Mouse (Mus musculus) stomach, embryonic 14.5 days (tissue): Measurements from ENCODE around the gene Tmtc4. TPM values are rescaled to one million over a fixed set of nuclear protein-coding genes. Genes with fewer than 3 reads are reported as not detected.

ENCODE experiments used
- ATAC-seq: fragments of 200-750 bp; cut with Nextera tagmentation; 2 replicates; pipeline ENCODE4 v1.8.0; 2017; ENCODE audit warnings: low read depth, moderate TSS enrichment; ENCODE audit not compliant: insufficient number of reproducible peaks, insufficient read depth, low FRiP score
- H3K27ac ChIP-seq: fragments of 300-500 bp; sonication (generic); 2 replicates; pipeline ENCODE4 v1.5.1; 2014; ENCODE audit warnings: mild to moderate bottlenecking, low read length, moderate library complexity, mixed read lengths
- H3K27me3 ChIP-seq: fragments of 300-500 bp; sonication (generic); 2 replicates; pipeline ENCODE4 v1.6.1; 2014; ENCODE audit warnings: low read length, control low read depth, mixed read lengths; ENCODE audit not compliant: control insufficient read depth, insufficient read depth
- H3K36me3 ChIP-seq: fragments of 300-500 bp; sonication (generic); 2 replicates; pipeline ENCODE4 v1.6.1; 2014; ENCODE audit warnings: mild to moderate bottlenecking, control low read depth, low read length, moderate library complexity, mixed read lengths; ENCODE audit not compliant: control insufficient read depth, insufficient read depth
- H3K4me1 ChIP-seq: fragments of 300-500 bp; sonication (generic); 2 replicates; pipeline ENCODE4 v1.6.1; 2014; ENCODE audit warnings: low read length, control low read depth, mixed read lengths; ENCODE audit not compliant: control insufficient read depth, insufficient read depth
- H3K4me2 ChIP-seq: fragments of 300-500 bp; sonication (generic); replicated peaks from 2 replicates; pipeline ENCODE4 v1.6.1; 2014; ENCODE audit warnings: low read depth, low read length, control low read depth
- H3K4me3 ChIP-seq: fragments of 300-500 bp; sonication (generic); 2 replicates; pipeline ENCODE4 v1.5.1; 2014; ENCODE audit warnings: low read depth, low read length, control low read depth
- H3K9ac ChIP-seq: fragments of 300-500 bp; sonication (generic); replicated peaks from 2 replicates; pipeline ENCODE4 v1.6.1; 2014; ENCODE audit warnings: low read depth, mild to moderate bottlenecking, control low read depth, low read length, moderate library complexity, mixed read lengths
- H3K9me3 ChIP-seq: fragments of 300-500 bp; sonication (generic); 2 replicates; pipeline ENCODE4 v1.6.1; 2016; ENCODE audit warnings: low read depth, low read length, control low read depth; ENCODE audit not compliant: control insufficient read depth
- WGBS: fragments of 180-500 bp; shearing (Covaris S2); extraction: QIAGEN DNeasy Blood & Tissue Kit; methylation state at CpG from one replicate; pipeline ENCODE4 v1.1.7; 2014; 5-methylcytosine and 5-hydroxymethylcytosine counted together
- polyA plus RNA-seq: library from polyadenylated mRNA; unstranded; fragments of >200 nt; fragmentation: Nextera tagmentation; extraction: Ambion mirVana; gene quantifications from 2 replicates; pipeline ENCODE4 v1.2.1, GENCODE M21; 2014

The Tmtc4 gene
- polyA plus RNA-seq, 1 experiment from 2014 or later, result 28.6 TPM

DNA sequence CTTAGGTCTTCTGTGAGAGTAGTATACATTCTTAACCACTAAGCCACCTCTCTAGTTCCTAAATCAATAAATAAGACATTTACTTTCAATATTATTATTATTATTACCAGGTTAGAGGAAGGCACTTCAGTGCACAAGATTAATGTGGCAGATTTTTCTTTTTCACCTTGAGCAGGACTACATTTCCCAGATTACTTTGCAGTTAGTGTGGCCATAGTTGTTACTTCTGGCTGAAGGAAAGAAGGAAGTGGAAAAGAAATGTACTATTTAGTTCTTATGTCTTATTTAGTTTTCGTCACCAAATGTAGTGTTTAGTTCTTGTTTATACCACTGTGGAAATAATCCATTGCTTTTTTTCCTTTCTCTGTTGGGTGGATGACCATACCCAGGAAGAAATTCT is 19.9 kb upstream of the Tmtc4 start:
- Histone ChIP-seq H3K27me3 (no peaks in the 10 kb centered on the region), H3K36me3 (no peaks in the 10 kb centered on the region), H3K4me1 (no peaks in the 10 kb centered on the region), H3K9me3 (no peaks in the 10 kb centered on the region), H3K4me3 (no peak overlapping the region), H3K27ac (no peak overlapping the region), H3K9ac (no peak overlapping the region), H3K4me2 (no peak overlapping the region)
- no peak for ATAC-seq
- WGBS, result 89% methylated on average over 1 of the region's 1 CpGs

GRCm38 (mm10) chr14:123001391-123001790 is 17.6 kb upstream of the Tmtc4 start:
- Histone ChIP-seq H3K9me3 (no peaks in the 10 kb centered on the region), H3K27ac (no peak overlapping the region), H3K27me3 (no peaks in the 10 kb centered on the region), H3K36me3 (no peaks in the 10 kb centered on the region), H3K4me1 (no peaks in the 10 kb centered on the region), H3K9ac (no peak overlapping the region), H3K4me3 (no peak overlapping the region), H3K4me2 (no peak overlapping the region)
- no peak for ATAC-seq
- 43% methylated on average over 3 of the region's 3 CpGs for WGBS

- no peak overlapping the region for H3K4me3 ChIP-seq
- no peak for ATAC-seq
- H3K9ac ChIP-seq, result no peak overlapping the region
- no peak overlapping the region for H3K27ac ChIP-seq
- H3K4me1 ChIP-seq, result no peaks in the 10 kb centered on the region
- H3K9me3 ChIP-seq, result no peaks in the 10 kb centered on the region
- no peaks in the 10 kb centered on the region for H3K36me3 ChIP-seq
- H3K27me3 ChIP-seq, result no peaks in the 10 kb centered on the region
- WGBS, result 85% methylated on average over 1 of the region's 1 CpGs
- no peak overlapping the region for H3K4me2 ChIP-seq
Observed at GRCm38 (mm10) chr14:122997465-122997864, 13.6 kb upstream of the Tmtc4 start.

GRCm38 (mm10) chr14:122993935-122994334 is 10.1 kb upstream of the Tmtc4 start:
- no peak overlapping the region for H3K4me3 ChIP-seq
- no peaks in the 10 kb centered on the region for H3K27me3 ChIP-seq
- H3K4me2 ChIP-seq, result no peak overlapping the region
- 83% methylated on average over 2 of the region's 2 CpGs for WGBS
- ATAC-seq, result 0 out of 2 replicates have a peak, but pooled peaks have one; percentile 49
- H3K36me3 ChIP-seq, result no peaks in the 10 kb centered on the region
- H3K9me3 ChIP-seq, result no peaks in the 10 kb centered on the region
- H3K9ac ChIP-seq, result no peak overlapping the region
- no peaks in the 10 kb centered on the region for H3K4me1 ChIP-seq
- no peak overlapping the region for H3K27ac ChIP-seq

DNA sequence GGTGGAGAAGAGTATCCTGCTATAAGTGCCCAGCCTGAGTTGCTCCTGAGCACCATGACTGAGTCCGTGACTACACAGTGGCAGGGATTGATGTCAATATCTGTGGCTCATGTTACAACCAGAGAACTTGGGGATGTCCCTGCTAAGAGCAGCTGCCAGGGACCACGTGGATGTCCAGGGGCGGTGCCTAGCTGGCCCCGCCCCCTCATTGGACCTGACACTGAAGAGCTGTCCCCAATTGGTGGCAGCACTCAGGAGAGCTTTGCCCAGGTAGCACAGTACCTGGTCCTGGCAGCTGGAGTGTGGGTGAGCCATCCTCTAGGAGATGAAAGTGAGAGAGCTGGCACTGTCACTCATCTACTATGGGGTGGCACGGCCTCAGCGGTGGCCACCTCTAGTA is 9.1 kb upstream of the Tmtc4 start:
- H3K27me3 ChIP-seq, result no peaks in the 10 kb centered on the region
- no peaks in the 10 kb centered on the region for H3K4me1 ChIP-seq
- H3K9ac ChIP-seq, result no peak overlapping the region
- no peak overlapping the region for H3K4me2 ChIP-seq
- no peak for ATAC-seq
- WGBS, result 62% methylated on average over 6 of the region's 6 CpGs
- H3K4me3 ChIP-seq, result no peak overlapping the region
- H3K36me3 ChIP-seq, result no peaks in the 10 kb centered on the region
- H3K27ac ChIP-seq, result no peak overlapping the region
- H3K9me3 ChIP-seq, result no peaks in the 10 kb centered on the region

- H3K27me3 ChIP-seq, result no peaks in the 10 kb centered on the region
- H3K9ac ChIP-seq, result no peak overlapping the region
- H3K36me3 ChIP-seq, result no peaks in the 10 kb centered on the region
- no peak overlapping the region for H3K4me3 ChIP-seq
- H3K4me1 ChIP-seq, result no peaks in the 10 kb centered on the region
- H3K4me2 ChIP-seq, result no peak overlapping the region
- no peaks in the 10 kb centered on the region for H3K9me3 ChIP-seq
- ATAC-seq, result no peak
- no peak overlapping the region for H3K27ac ChIP-seq
- WGBS, result 32% methylated on average over 4 of the region's 4 CpGs
Observed at GRCm38 (mm10) chr14:122990521-122991052, 6.8 kb upstream of the Tmtc4 start.

GRCm38 (mm10) chr14:122986404-122986803 is 2.6 kb upstream of the Tmtc4 start:
- H3K27me3 ChIP-seq, result no peaks in the 10 kb centered on the region
- no peaks in the 10 kb centered on the region for H3K9me3 ChIP-seq
- H3K4me3 ChIP-seq, result no peak overlapping the region
- no peak overlapping the region for H3K4me2 ChIP-seq
- peaks cover 11% of the 10 kb centered on the region; the same call in 1 of the 2 replicates for H3K4me1 ChIP-seq
- no peak overlapping the region for H3K27ac ChIP-seq
- H3K9ac ChIP-seq, result no peak overlapping the region
- WGBS, result 45% methylated on average over 2 of the region's 2 CpGs
- ATAC-seq, result no peak
- H3K36me3 ChIP-seq, result no peaks in the 10 kb centered on the region

GRCm38 (mm10) chr14:122982571-122983225 is 1.1 kb downstream of the Tmtc4 start:
- Histone ChIP-seq H3K9me3 (no peaks in the 10 kb centered on the region), H3K4me3 (peak overlapping the region; percentile 83), H3K27me3 (no peaks in the 10 kb centered on the region), H3K27ac (peak overlapping the region; percentile 96), H3K9ac (peak overlapping the region; percentile 76), H3K4me1 (peaks cover 11% of the 10 kb centered on the region; the same call in 1 of the 2 replicates), H3K4me2 (peak overlapping the region; percentile 87), H3K36me3 (no peaks in the 10 kb centered on the region)
- peak; percentile 87 for ATAC-seq
- WGBS, result under 1% methylated on average over 52 of the region's 63 CpGs
